Mouse (Mus musculus): ENCODE results near the gene Rad51ap1. TPM values are rescaled to one million over a fixed set of nuclear protein-coding genes. Genes with fewer than 3 reads are reported as not detected.

The Rad51ap1 gene
- polyA plus RNA-seq, 1 experiment from 2014 or later, result 85.8 TPM

DNA sequence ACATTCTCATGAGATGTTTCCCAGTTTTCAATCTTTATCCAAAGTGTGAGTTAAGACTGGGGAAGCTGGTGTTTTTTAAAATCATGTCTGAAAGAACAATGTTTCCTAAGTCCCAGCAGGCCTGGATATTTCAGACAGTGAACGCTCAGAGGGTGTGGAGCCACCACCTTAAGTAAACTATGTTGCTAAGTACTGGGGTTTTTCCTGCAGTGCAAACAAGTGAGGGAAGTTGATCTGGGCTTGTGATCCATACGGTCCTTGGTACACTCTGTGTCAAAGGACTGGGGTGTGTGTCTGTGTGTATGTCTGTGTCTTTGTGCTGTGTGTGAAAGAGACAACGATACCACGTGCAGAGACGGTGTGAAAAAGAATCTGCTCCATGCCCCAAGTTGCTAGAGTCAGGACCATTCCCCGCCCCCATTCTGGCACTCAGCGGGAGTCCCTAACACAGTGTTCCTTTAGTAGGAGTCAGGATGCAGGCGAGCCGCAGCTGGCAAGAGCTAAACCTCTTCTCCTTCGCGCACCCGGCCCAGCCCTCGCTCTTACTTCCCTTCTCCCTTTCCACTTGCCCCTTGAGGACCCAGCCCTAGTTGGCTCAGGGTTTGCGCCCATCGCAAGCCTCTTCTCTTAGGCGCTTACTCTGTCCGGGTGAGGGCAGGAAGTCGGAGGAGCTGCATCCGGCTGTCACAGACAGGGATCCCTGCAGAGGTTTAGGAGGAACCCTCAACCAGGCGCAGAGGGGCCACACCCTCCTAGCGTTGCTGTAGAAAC, 18.1 kb downstream of the Rad51ap1 start, which contains the start of gene Dyrk4:
Dyrk4 (minus strand) TSS at position 729 of the 771 bp plus-strand sequence.
- peak within 1 kb of the TSS; percentile 38 for H3K4me3 ChIP-seq
- no peaks in the 10 kb centered on the region for H3K9me3 ChIP-seq
- peak within 1 kb of the TSS; percentile 48 for H3K27ac ChIP-seq
- DNase-seq (ENCODE audit: extremely low spot score, low spot score), result peak; percentile 31
- peaks cover 43% of the 10 kb centered on the region for H3K36me3 ChIP-seq (replicated peaks)
- H3K27me3 ChIP-seq (ENCODE audit: poor library complexity, severe bottlenecking), result no peaks in the 10 kb centered on the region
- H3K4me1 ChIP-seq, result peaks cover 12% of the 10 kb centered on the region
- WGBS, result 8% methylated on average over 21 of the region's 21 CpGs

GRCm38 (mm10) chr6:126914928-126915327, 24.5 kb downstream of the Rad51ap1 start:
- no peaks in the 10 kb centered on the region for H3K9me3 ChIP-seq
- no peaks in the 10 kb centered on the region for H3K4me1 ChIP-seq
- no peak overlapping the region for H3K27ac ChIP-seq
- no peaks in the 10 kb centered on the region for H3K36me3 ChIP-seq (replicated peaks)
- DNase-seq (ENCODE audit: extremely low spot score, low spot score), result no peak
- WGBS, result 82% methylated on average over 5 of the region's 5 CpGs
- no peaks in the 10 kb centered on the region for H3K27me3 ChIP-seq (ENCODE audit: poor library complexity, severe bottlenecking)
- H3K4me3 ChIP-seq, result no peak overlapping the region

DNA sequence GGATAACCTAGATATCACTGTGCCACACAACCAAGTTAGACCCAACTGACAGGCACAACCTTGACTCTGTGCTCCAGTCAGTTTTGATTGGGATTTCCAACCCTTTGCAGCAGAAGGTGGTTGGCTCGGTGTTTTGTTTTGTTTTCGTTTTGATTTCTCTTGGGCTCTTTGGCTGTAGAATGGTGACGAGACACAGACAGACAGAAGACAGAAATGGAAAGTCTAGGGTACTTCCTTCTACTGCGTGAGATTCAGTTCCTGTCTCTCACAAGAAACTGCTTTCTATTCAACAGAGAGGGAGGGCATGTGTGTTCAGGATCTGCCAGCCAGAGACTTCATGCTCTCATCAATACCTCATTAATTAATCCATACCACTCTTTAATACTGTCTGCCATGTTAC, 28.7 kb downstream of the Rad51ap1 start:
- WGBS, result 85% methylated on average over 4 of the region's 4 CpGs
- H3K27ac ChIP-seq, result no peak overlapping the region

GRCm38 (mm10) chr6:126907876-126908275, 31.5 kb downstream of the Rad51ap1 start:
- WGBS, result 72% methylated on average over 3 of the region's 3 CpGs

More for the DNA sequence above, 28.7 kb downstream of the Rad51ap1 start:
- H3K36me3 ChIP-seq (replicated peaks), result no peaks in the 10 kb centered on the region
- DNase-seq (ENCODE audit: extremely low spot score, low spot score), result no peak
- no peaks in the 10 kb centered on the region for H3K9me3 ChIP-seq
- no peak overlapping the region for H3K4me3 ChIP-seq
- no peaks in the 10 kb centered on the region for H3K4me1 ChIP-seq
- no peaks in the 10 kb centered on the region for H3K27me3 ChIP-seq (ENCODE audit: poor library complexity, severe bottlenecking)

DNA sequence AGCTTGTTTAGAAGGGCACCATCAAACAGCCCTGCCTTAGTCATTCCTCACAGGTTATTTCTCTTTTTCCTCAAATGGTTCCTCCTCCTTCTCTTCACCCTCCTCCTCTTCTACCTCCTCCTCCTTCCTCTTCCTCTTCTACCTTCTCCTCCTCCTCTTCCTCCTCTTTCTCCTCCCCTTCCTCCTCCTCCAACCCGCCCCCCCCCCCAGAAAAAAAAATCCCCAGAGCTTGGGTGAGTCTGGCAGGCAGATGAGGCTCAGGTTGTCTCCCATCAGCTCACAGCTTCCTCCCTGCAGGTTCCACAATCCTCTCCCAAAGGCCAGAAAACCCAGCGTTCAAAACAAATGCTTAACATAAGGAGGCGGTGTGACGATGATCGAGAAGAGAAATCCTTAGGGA, 32.0 kb downstream of the Rad51ap1 start:
- H3K27ac ChIP-seq, result no peak overlapping the region
- 86% methylated on average over 4 of the region's 5 CpGs for WGBS
- H3K36me3 ChIP-seq (replicated peaks), result no peaks in the 10 kb centered on the region
- no peak for DNase-seq (ENCODE audit: extremely low spot score, low spot score)
- no peaks in the 10 kb centered on the region for H3K4me1 ChIP-seq
- H3K27me3 ChIP-seq (ENCODE audit: poor library complexity, severe bottlenecking), result no peaks in the 10 kb centered on the region
- no peaks in the 10 kb centered on the region for H3K9me3 ChIP-seq
- H3K4me3 ChIP-seq, result no peak overlapping the region

More at GRCm38 (mm10) chr6:126907876-126908275, 31.5 kb downstream of the Rad51ap1 start:
- no peaks in the 10 kb centered on the region for H3K27me3 ChIP-seq (ENCODE audit: poor library complexity, severe bottlenecking)
- no peaks in the 10 kb centered on the region for H3K4me1 ChIP-seq
- H3K9me3 ChIP-seq, result no peaks in the 10 kb centered on the region
- no peak overlapping the region for H3K4me3 ChIP-seq
- DNase-seq (ENCODE audit: extremely low spot score, low spot score), result no peak
- no peaks in the 10 kb centered on the region for H3K36me3 ChIP-seq (replicated peaks)
- no peak overlapping the region for H3K27ac ChIP-seq

DNA sequence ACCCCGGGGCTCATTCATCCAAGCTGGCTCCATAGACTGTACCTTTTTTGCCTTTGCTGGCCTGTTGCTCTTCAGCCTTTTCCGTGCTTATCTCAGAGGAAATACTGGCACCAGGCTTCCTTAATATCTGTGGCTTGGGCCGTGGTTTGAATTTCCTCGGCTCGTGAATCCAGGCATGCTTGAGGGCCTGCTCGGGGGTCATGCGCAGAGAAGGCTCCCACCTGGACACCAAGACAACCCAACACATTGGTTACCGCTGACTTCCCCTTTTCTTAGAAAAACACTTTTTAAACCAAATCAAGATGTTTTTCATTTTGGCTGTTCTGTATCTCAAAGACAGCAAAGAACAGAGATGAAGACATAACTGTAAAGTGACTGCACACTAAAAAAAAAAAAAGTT, 62.3 kb downstream of the Rad51ap1 start:
- Histone ChIP-seq H3K27me3 (ENCODE audit: poor library complexity, severe bottlenecking) (no peaks in the 10 kb centered on the region), H3K4me1 (no peaks in the 10 kb centered on the region), H3K36me3 (replicated peaks) (no peaks in the 10 kb centered on the region), H3K9me3 (no peaks in the 10 kb centered on the region), H3K4me3 (no peak overlapping the region), H3K27ac (no peak overlapping the region)
- WGBS, result 88% methylated on average over 8 of the region's 8 CpGs
- no peak for DNase-seq (ENCODE audit: extremely low spot score, low spot score)

Other genes with a start within 250 kb of the Rad51ap1 start
- 2.9 and 3.4 TPM in 2 replicates for gene Kcna6, start 198.9 kb downstream of the Rad51ap1 start, polyA plus RNA-seq (2016; fragmentation: Nextera tagmentation; extraction: Ambion mirVana)
- 186 TPM in 2 replicates for gene Ndufa9, start 90.5 kb downstream of the Rad51ap1 start, polyA plus RNA-seq (2016; fragmentation: Nextera tagmentation; extraction: Ambion mirVana)
- 0.05 and 0.10 TPM in 2 replicates for gene Akap3, start 86.5 kb downstream of the Rad51ap1 start, polyA plus RNA-seq (2016; fragmentation: Nextera tagmentation; extraction: Ambion mirVana)
- gene Dyrk4, start 17.7 kb downstream of the Rad51ap1 start, polyA plus RNA-seq (2016; fragmentation: Nextera tagmentation; extraction: Ambion mirVana), result 0.12 TPM in 1 of 2 replicates, not detected in the other
- gene D6Wsu163e, start 375 bp upstream of the Rad51ap1 start, polyA plus RNA-seq (2016; fragmentation: Nextera tagmentation; extraction: Ambion mirVana), result 14.7 and 16.3 TPM in 2 replicates
- gene Fgf6, start 76.0 kb upstream of the Rad51ap1 start, polyA plus RNA-seq (2016; fragmentation: Nextera tagmentation; extraction: Ambion mirVana), result not detected in 2 replicates
- 0.14 TPM in 1 of 2 replicates, not detected in the other for gene Fgf23, start 133.3 kb upstream of the Rad51ap1 start, polyA plus RNA-seq (2016; fragmentation: Nextera tagmentation; extraction: Ambion mirVana)
- 7.1 and 7.3 TPM in 2 replicates for gene Tigar, start 170.0 kb upstream of the Rad51ap1 start, polyA plus RNA-seq (2016; fragmentation: Nextera tagmentation; extraction: Ambion mirVana)
- 997 and 1,058 TPM in 2 replicates for gene Ccnd2, start 212.6 kb upstream of the Rad51ap1 start, polyA plus RNA-seq (2016; fragmentation: Nextera tagmentation; extraction: Ambion mirVana)